Mouse (Mus musculus): ENCODE measurements around the gene Slc44a2. TPM values are rescaled to one million over a fixed set of nuclear protein-coding genes. Genes with fewer than 3 reads are reported as not detected.
A peak's percentile ranks its signal among the peaks of the same experiment; 100 is the strongest.

Slc44a2 gene
- polyA plus RNA-seq, 1 experiment from 2014 or later: 165 TPM

- no peak overlapping the region for H3K27ac ChIP-seq (ENCODE audit: low read length)
- H3K4me1 ChIP-seq (ENCODE audit: insufficient read depth, low read depth, low read length): peaks cover 7% of the 10 kb centered on the region; the same call in 1 of the 2 replicates
- no peak for TF ChIP-seq CTCF (IDR thresholded peaks at IDR 0.05)
- no peak for TF ChIP-seq EP300 (IDR thresholded peaks at IDR 0.05)
- 69% methylated on average over 2 of the region's 2 CpGs for WGBS
- H3K27me3 ChIP-seq (replicated peaks; ENCODE audit: insufficient read depth, low read length): no peaks in the 10 kb centered on the region
- no peak for DNase-seq (ENCODE audit: low spot score)
- H3K4me2 ChIP-seq (replicated peaks; ENCODE audit: low read depth, low read length): no peak overlapping the region
- H3K4me3 ChIP-seq (ENCODE audit: low read depth, low read length): no peak overlapping the region
- H3K9ac ChIP-seq (replicated peaks; ENCODE audit: low read depth): no peak overlapping the region
- no peaks in the 10 kb centered on the region for H3K36me3 ChIP-seq (ENCODE audit: insufficient read depth, low read length)
- ATAC-seq: no peak
- H3K9me3 ChIP-seq (ENCODE audit: low read length): no peaks in the 10 kb centered on the region
Observed at GRCm38 (mm10) chr9:21370876-21371275, 50.4 kb downstream of the Slc44a2 start.

- ATAC-seq (no peak), DNase-seq (ENCODE audit: low spot score) (no peak)
- H3K27ac ChIP-seq (ENCODE audit: low read length): no peak overlapping the region
- TF ChIP-seq CTCF (IDR thresholded peaks at IDR 0.05) (no peak), EP300 (IDR thresholded peaks at IDR 0.05) (no peak)
- 74% methylated on average over 1 of the region's 1 CpGs for WGBS
- no peaks in the 10 kb centered on the region for H3K27me3 ChIP-seq (replicated peaks; ENCODE audit: insufficient read depth, low read length)
- H3K9me3 ChIP-seq (ENCODE audit: low read length): no peaks in the 10 kb centered on the region
- H3K4me3 ChIP-seq (ENCODE audit: low read depth, low read length): no peak overlapping the region
- 0 out of 2 replicates have a peak, but pooled peaks cover 4% of the 10 kb centered on the region for H3K4me1 ChIP-seq (ENCODE audit: insufficient read depth, low read depth, low read length)
- H3K9ac ChIP-seq (replicated peaks; ENCODE audit: low read depth): no peak overlapping the region
- H3K4me2 ChIP-seq (replicated peaks; ENCODE audit: low read depth, low read length): no peak overlapping the region
- H3K36me3 ChIP-seq (ENCODE audit: insufficient read depth, low read length): no peaks in the 10 kb centered on the region
Observed at GRCm38 (mm10) chr9:21372508-21372907, 52.0 kb downstream of the Slc44a2 start.

DNA sequence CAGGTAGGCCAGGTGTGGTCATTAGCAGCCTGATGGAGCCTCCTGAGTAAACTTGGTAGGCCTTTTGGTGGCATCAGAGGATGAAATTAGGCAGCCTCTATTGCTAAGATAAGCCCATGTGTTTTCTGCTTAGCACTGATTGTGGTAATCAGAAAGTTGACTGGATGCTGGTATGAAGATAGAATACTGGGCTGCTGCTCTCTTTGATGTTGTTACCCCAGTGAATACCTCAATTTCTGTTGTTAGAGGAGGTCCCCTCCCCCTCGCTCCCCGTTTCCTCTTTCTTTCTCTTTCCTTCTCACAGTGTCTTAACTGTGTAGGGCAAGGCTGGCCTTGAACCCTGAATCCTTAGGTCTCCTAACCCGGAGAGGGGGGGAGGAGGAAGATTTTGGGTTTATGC lies 58.7 kb downstream of the Slc44a2 start:
- DNase-seq (ENCODE audit: low spot score): no peak
- H3K36me3 ChIP-seq (ENCODE audit: insufficient read depth, low read length): no peaks in the 10 kb centered on the region
- H3K4me2 ChIP-seq (replicated peaks; ENCODE audit: low read depth, low read length): no peak overlapping the region
- H3K27me3 ChIP-seq (replicated peaks; ENCODE audit: insufficient read depth, low read length): no peaks in the 10 kb centered on the region
- TF ChIP-seq CTCF (IDR thresholded peaks at IDR 0.05) (no peak), EP300 (IDR thresholded peaks at IDR 0.05) (no peak)
- WGBS: 79% methylated on average over 3 of the region's 3 CpGs
- no peak overlapping the region for H3K4me3 ChIP-seq (ENCODE audit: low read depth, low read length)
- H3K4me1 ChIP-seq (ENCODE audit: insufficient read depth, low read depth, low read length): no peaks in the 10 kb centered on the region
- H3K9ac ChIP-seq (replicated peaks; ENCODE audit: low read depth): no peak overlapping the region
- no peaks in the 10 kb centered on the region for H3K9me3 ChIP-seq (ENCODE audit: low read length)
- H3K27ac ChIP-seq (ENCODE audit: low read length): no peak overlapping the region
- no peak for ATAC-seq

DNA sequence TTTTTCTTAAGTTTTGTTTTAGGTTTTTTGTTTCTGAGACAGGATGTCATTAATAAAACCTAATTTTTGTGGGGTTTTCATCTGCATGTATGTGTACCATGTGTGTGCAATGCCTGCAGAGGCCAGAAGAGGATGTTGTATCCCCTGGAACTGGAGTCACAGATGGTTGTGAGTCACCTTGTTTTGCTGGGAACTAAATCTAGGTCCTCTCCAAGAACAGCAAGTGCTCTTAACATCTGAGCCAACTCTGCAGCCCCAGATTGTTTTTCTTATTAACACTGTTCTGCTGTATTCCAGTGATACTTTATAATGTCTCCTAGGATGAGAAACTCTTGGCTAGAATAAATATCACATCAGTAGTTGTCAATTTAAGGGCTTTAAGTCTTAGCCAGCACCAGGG lies 60.4 kb downstream of the Slc44a2 start:
- TF ChIP-seq EP300 (IDR thresholded peaks at IDR 0.05) (no peak), CTCF (IDR thresholded peaks at IDR 0.05) (peak; percentile 6; the same call in 1 of the 2 replicates)
- H3K27me3 ChIP-seq (replicated peaks; ENCODE audit: insufficient read depth, low read length): no peaks in the 10 kb centered on the region
- DNase-seq (ENCODE audit: low spot score): no peak
- H3K27ac ChIP-seq (ENCODE audit: low read length): no peak overlapping the region
- no peak overlapping the region for H3K4me2 ChIP-seq (replicated peaks; ENCODE audit: low read depth, low read length)
- H3K9ac ChIP-seq (replicated peaks; ENCODE audit: low read depth): no peak overlapping the region
- H3K4me1 ChIP-seq (ENCODE audit: insufficient read depth, low read depth, low read length): no peaks in the 10 kb centered on the region
- no peak for ATAC-seq
- H3K9me3 ChIP-seq (ENCODE audit: low read length): no peaks in the 10 kb centered on the region
- no peak overlapping the region for H3K4me3 ChIP-seq (ENCODE audit: low read depth, low read length)
- no peaks in the 10 kb centered on the region for H3K36me3 ChIP-seq (ENCODE audit: insufficient read depth, low read length)

DNA sequence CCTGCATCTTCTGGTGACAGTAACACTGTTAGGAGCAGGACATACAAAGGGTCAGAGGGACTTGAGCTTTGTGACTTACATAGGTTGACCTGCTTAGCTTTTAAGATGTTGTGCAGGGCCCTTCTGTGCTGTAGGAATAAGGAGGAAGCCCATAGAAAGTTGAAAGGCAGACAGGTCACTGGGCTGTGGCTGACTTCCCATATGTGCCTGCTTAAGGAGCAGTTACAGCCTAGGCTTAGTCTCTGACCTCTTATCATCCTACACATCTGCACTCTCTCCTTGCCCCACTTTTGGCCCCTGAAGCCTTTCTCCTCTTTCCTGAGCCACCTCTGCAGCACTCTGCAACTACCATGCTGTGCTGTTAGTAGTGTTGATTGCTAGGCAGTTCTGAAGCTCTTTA lies 63.5 kb downstream of the Slc44a2 start:
- no peak overlapping the region for H3K4me3 ChIP-seq (ENCODE audit: low read depth, low read length)
- DNase-seq (ENCODE audit: low spot score): no peak
- H3K4me1 ChIP-seq (ENCODE audit: insufficient read depth, low read depth, low read length): no peaks in the 10 kb centered on the region
- TF ChIP-seq CTCF (IDR thresholded peaks at IDR 0.05) (no peak), EP300 (IDR thresholded peaks at IDR 0.05) (no peak)
- H3K36me3 ChIP-seq (ENCODE audit: insufficient read depth, low read length): no peaks in the 10 kb centered on the region
- no peak overlapping the region for H3K4me2 ChIP-seq (replicated peaks; ENCODE audit: low read depth, low read length)
- no peak for ATAC-seq
- H3K9me3 ChIP-seq (ENCODE audit: low read length): no peaks in the 10 kb centered on the region
- no peaks in the 10 kb centered on the region for H3K27me3 ChIP-seq (replicated peaks; ENCODE audit: insufficient read depth, low read length)
- H3K9ac ChIP-seq (replicated peaks; ENCODE audit: low read depth): no peak overlapping the region
- H3K27ac ChIP-seq (ENCODE audit: low read length): no peak overlapping the region

DNA sequence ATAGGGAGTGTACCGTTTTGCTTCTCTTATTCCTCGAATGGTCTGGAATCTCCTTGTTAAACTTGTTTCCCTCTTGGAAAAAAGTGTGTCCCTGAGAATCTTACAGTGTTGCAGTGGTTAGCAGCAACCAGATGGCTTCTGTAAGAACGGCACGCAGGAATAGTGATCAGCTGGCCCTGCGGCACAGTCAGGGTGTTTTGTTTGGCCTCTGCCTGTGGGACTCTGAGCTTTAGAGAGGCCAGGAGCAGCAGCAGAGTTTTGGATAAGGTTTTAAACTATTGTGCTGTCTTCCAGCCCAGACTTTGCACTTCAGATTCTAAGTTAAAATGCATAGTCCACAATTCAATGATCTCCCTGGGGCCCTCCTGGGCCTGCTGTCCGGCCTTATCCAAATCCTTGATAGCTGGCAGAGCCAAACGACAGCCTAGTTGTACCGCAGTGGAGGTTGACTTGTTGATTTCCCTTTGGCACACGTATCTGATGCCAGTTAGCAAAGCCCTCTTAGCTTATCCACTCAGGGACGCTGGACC lies 72.2 kb downstream of the Slc44a2 start:
- WGBS: 85% methylated on average over 10 of the region's 10 CpGs
- no peak for TF ChIP-seq CTCF (IDR thresholded peaks at IDR 0.05)
- no peak for TF ChIP-seq EP300 (IDR thresholded peaks at IDR 0.05)
- H3K4me2 ChIP-seq (replicated peaks; ENCODE audit: low read depth, low read length): no peak overlapping the region
- no peak overlapping the region for H3K4me3 ChIP-seq (ENCODE audit: low read depth, low read length)
- no peak for ATAC-seq
- H3K27ac ChIP-seq (ENCODE audit: low read length): no peak overlapping the region
- H3K4me1 ChIP-seq (ENCODE audit: insufficient read depth, low read depth, low read length): no peaks in the 10 kb centered on the region
- no peaks in the 10 kb centered on the region for H3K9me3 ChIP-seq (ENCODE audit: low read length)
- no peak for DNase-seq (ENCODE audit: low spot score)
- H3K9ac ChIP-seq (replicated peaks; ENCODE audit: low read depth): no peak overlapping the region
- no peaks in the 10 kb centered on the region for H3K27me3 ChIP-seq (replicated peaks; ENCODE audit: insufficient read depth, low read length)
- H3K36me3 ChIP-seq (ENCODE audit: insufficient read depth, low read length): peaks cover 21% of the 10 kb centered on the region; the same call in 1 of the 2 replicates

- Histone ChIP-seq H3K4me1 (ENCODE audit: insufficient read depth, low read depth, low read length) (no peaks in the 10 kb centered on the region), H3K36me3 (ENCODE audit: insufficient read depth, low read length) (peaks cover 29% of the 10 kb centered on the region; the same call in 1 of the 2 replicates), H3K27me3 (replicated peaks; ENCODE audit: insufficient read depth, low read length) (no peaks in the 10 kb centered on the region), H3K9ac (replicated peaks; ENCODE audit: low read depth) (no peak overlapping the region), H3K9me3 (ENCODE audit: low read length) (no peaks in the 10 kb centered on the region), H3K27ac (ENCODE audit: low read length) (no peak overlapping the region), H3K4me3 (ENCODE audit: low read depth, low read length) (no peak overlapping the region), H3K4me2 (replicated peaks; ENCODE audit: low read depth, low read length) (no peak overlapping the region)
- DNase-seq (ENCODE audit: low spot score): no peak
- TF ChIP-seq CTCF (IDR thresholded peaks at IDR 0.05) (no peak), EP300 (IDR thresholded peaks at IDR 0.05) (no peak)
- 87% methylated on average over 3 of the region's 3 CpGs for WGBS
- no peak for ATAC-seq
Observed at GRCm38 (mm10) chr9:21395692-21396091, 75.2 kb downstream of the Slc44a2 start.

Data from lung, postnatal 0 days (tissue).